Mouse (Mus musculus): ENCODE results near the gene Fam168a.

GRCm38 (mm10) chr7:100866675-100867074, 160.2 kb downstream of the Fam168a start:
- TF ChIP-seq CTCF (IDR thresholded peaks at IDR 0.05; ENCODE audit: control insufficient read depth, insufficient read depth, insufficient replicate concordance, low read depth, low read length) (0 out of 2 replicates have a peak, but pooled peaks have one; percentile 3), POLR2A (IDR thresholded peaks at IDR 0.05; ENCODE audit: control insufficient read depth, low read depth, low read length) (no peak)

Measured in testis, adult 2 months (tissue).